Comparison of ENCODE assay signal across 10 mouse cellular contexts in genomic region chr1:73089636-73090035, GRCm38 (mm10).
A peak's percentile ranks its signal among the peaks of the same experiment; 100 is the strongest.
DNase-seq lines count a peak whose midpoint lies in the region; ATAC-seq lines count a peak whose summit lies in the region.
"Had no signal": no experiment of that assay in that cellular context is flagged by ENCODE, and none has a peak within 500 bp of the region (broad histone marks: within the 10 kb centered on the region; RNA-seq: fewer than 3 reads in every experiment).

No protein-coding gene starts in this region.

- H3K9ac ChIP-seq in forebrain, embryonic 13.5 days, result 0 out of 2 replicates have a peak overlapping the region, but pooled peaks have one; percentile 13
- no peak overlapping the region for H3K9ac ChIP-seq in forebrain, embryonic 16.5 days (replicated peaks; ENCODE audit: low read depth, low read length)
- peak overlapping the region; percentile 36; the same call in 1 of the 2 replicates for H3K9ac ChIP-seq in neural tube, embryonic 13.5 days
- H3K9ac ChIP-seq in neural tube, embryonic 15.5 days (replicated peaks), result no peak overlapping the region
- H3K9ac ChIP-seq in limb, embryonic 12.5 days (replicated peaks), result no peak overlapping the region
- H3K9ac ChIP-seq in intestine, embryonic 16.5 days (ENCODE audit: low read depth, low read length), result no peak overlapping the region

- no peaks in the 10 kb centered on the region for H3K27me3 ChIP-seq in forebrain, embryonic 13.5 days
- H3K27me3 ChIP-seq in forebrain, embryonic 16.5 days (replicated peaks; ENCODE audit: control insufficient read depth, insufficient read depth, low read length), result no peaks in the 10 kb centered on the region
- no peaks in the 10 kb centered on the region for H3K27me3 ChIP-seq in neural tube, embryonic 13.5 days
- no peaks in the 10 kb centered on the region for H3K27me3 ChIP-seq in neural tube, embryonic 15.5 days (replicated peaks)
- no peaks in the 10 kb centered on the region for H3K27me3 ChIP-seq in limb, embryonic 12.5 days
- no peaks in the 10 kb centered on the region for H3K27me3 ChIP-seq in intestine, embryonic 16.5 days (replicated peaks; ENCODE audit: control insufficient read depth, insufficient read depth, low read length)

- no peak overlapping the region for H3K4me2 ChIP-seq in forebrain, embryonic 13.5 days
- no peak overlapping the region for H3K4me2 ChIP-seq in forebrain, embryonic 16.5 days (ENCODE audit: low read length)
- H3K4me2 ChIP-seq in neural tube, embryonic 13.5 days, result no peak overlapping the region
- H3K4me2 ChIP-seq in neural tube, embryonic 15.5 days, result no peak overlapping the region
- H3K4me2 ChIP-seq in limb, embryonic 12.5 days, result no peak overlapping the region
- no peak overlapping the region for H3K4me2 ChIP-seq in intestine, embryonic 16.5 days (ENCODE audit: low read depth, low read length)
- H3K4me2 ChIP-seq: liver, embryonic 11.5 days had no signal

- H3K9me3 ChIP-seq in forebrain, embryonic 13.5 days (replicated peaks), result no peaks in the 10 kb centered on the region
- H3K9me3 ChIP-seq in forebrain, embryonic 16.5 days (ENCODE audit: control insufficient read depth, low read length), result no peaks in the 10 kb centered on the region
- H3K9me3 ChIP-seq in neural tube, embryonic 13.5 days, result no peaks in the 10 kb centered on the region
- no peaks in the 10 kb centered on the region for H3K9me3 ChIP-seq in neural tube, embryonic 15.5 days (replicated peaks)
- no peaks in the 10 kb centered on the region for H3K9me3 ChIP-seq in limb, embryonic 12.5 days
- H3K9me3 ChIP-seq in intestine, embryonic 16.5 days (ENCODE audit: control insufficient read depth, low read length), result no peaks in the 10 kb centered on the region

- 12% methylated on average over 3 of the region's 3 CpGs for WGBS in forebrain, embryonic 13.5 days
- 14% methylated on average over 3 of the region's 3 CpGs for WGBS in forebrain, embryonic 16.5 days
- 29% methylated on average over 3 of the region's 3 CpGs for WGBS in neural tube, embryonic 13.5 days
- 27% methylated on average over 3 of the region's 3 CpGs for WGBS in neural tube, embryonic 15.5 days
- WGBS in limb, embryonic 12.5 days, result 23% methylated on average over 3 of the region's 3 CpGs
- WGBS in intestine, embryonic 16.5 days, result 23% methylated on average over 3 of the region's 3 CpGs

- H3K4me3 ChIP-seq in forebrain, embryonic 13.5 days, result no peak overlapping the region
- no peak overlapping the region for H3K4me3 ChIP-seq in forebrain, embryonic 16.5 days (replicated peaks; ENCODE audit: low read length)
- H3K4me3 ChIP-seq in neural tube, embryonic 13.5 days, result no peak overlapping the region
- H3K4me3 ChIP-seq in neural tube, embryonic 15.5 days (replicated peaks), result no peak overlapping the region
- no peak overlapping the region for H3K4me3 ChIP-seq in limb, embryonic 12.5 days (replicated peaks)
- H3K4me3 ChIP-seq in intestine, embryonic 16.5 days (ENCODE audit: low read length), result no peak overlapping the region

- H3K4me1 ChIP-seq in forebrain, embryonic 13.5 days, result peaks cover 14% of the 10 kb centered on the region
- peaks cover 4% of the 10 kb centered on the region; the same call in 1 of the 2 replicates for H3K4me1 ChIP-seq in forebrain, embryonic 16.5 days (replicated peaks; ENCODE audit: control insufficient read depth, insufficient read depth, low read length)
- H3K4me1 ChIP-seq in neural tube, embryonic 13.5 days (replicated peaks), result peaks cover 12% of the 10 kb centered on the region
- peaks cover 3% of the 10 kb centered on the region; the same call in 1 of the 2 replicates for H3K4me1 ChIP-seq in neural tube, embryonic 15.5 days
- H3K4me1 ChIP-seq in limb, embryonic 12.5 days (replicated peaks), result peaks cover 33% of the 10 kb centered on the region
- H3K4me1 ChIP-seq in intestine, embryonic 16.5 days (ENCODE audit: control insufficient read depth, insufficient read depth, low read length), result no peaks in the 10 kb centered on the region

- no peaks in the 10 kb centered on the region for H3K36me3 ChIP-seq in forebrain, embryonic 13.5 days (ENCODE audit: poor library complexity, severe bottlenecking)
- H3K36me3 ChIP-seq in forebrain, embryonic 16.5 days (ENCODE audit: control insufficient read depth, insufficient read depth), result no peaks in the 10 kb centered on the region
- H3K36me3 ChIP-seq in neural tube, embryonic 13.5 days, result no peaks in the 10 kb centered on the region
- H3K36me3 ChIP-seq in neural tube, embryonic 15.5 days, result no peaks in the 10 kb centered on the region
- H3K36me3 ChIP-seq in limb, embryonic 12.5 days, result no peaks in the 10 kb centered on the region
- H3K36me3 ChIP-seq in intestine, embryonic 16.5 days (ENCODE audit: control insufficient read depth, insufficient read depth, low read length), result no peaks in the 10 kb centered on the region

- no peak for ATAC-seq in forebrain, embryonic 13.5 days
- ATAC-seq in forebrain, embryonic 16.5 days, result no peak
- ATAC-seq in neural tube, embryonic 13.5 days (ENCODE audit: low read depth), result no peak
- no peak for ATAC-seq in neural tube, embryonic 15.5 days (ENCODE audit: low FRiP score)
- ATAC-seq in limb, embryonic 12.5 days (ENCODE audit: insufficient number of reproducible peaks, insufficient read depth, low FRiP score, low TSS enrichment, low read depth), result peak; percentile 78
- no peak for ATAC-seq in intestine, embryonic 16.5 days

- no peak overlapping the region for H3K27ac ChIP-seq in forebrain, embryonic 13.5 days
- H3K27ac ChIP-seq in forebrain, embryonic 16.5 days (ENCODE audit: low read length), result no peak overlapping the region
- H3K27ac ChIP-seq in neural tube, embryonic 13.5 days (replicated peaks), result no peak overlapping the region
- H3K27ac ChIP-seq in neural tube, embryonic 15.5 days (replicated peaks), result no peak overlapping the region
- peak overlapping the region; percentile 73 for H3K27ac ChIP-seq in limb, embryonic 12.5 days
- no peak overlapping the region for H3K27ac ChIP-seq in intestine, embryonic 16.5 days (ENCODE audit: low read length)

- DNase-seq in thymus, postnatal 0 days (ENCODE audit: low spot score), result no peak
- DNase-seq in spleen, postnatal 10 days (ENCODE audit: low spot score in 2 of 2), result no peak
- DNase-seq: thymus, postnatal 4 days had no signal

Comparison
In these comparisons a context has a peak if more than half of its experiments do, and no peak if none do; other contexts are left out.
1. H3K9ac ChIP-seq: peak in forebrain, embryonic 13.5 days (single experiment) and neural tube, embryonic 13.5 days (single experiment); none in forebrain, embryonic 16.5 days (single experiment), neural tube, embryonic 15.5 days (single experiment), limb, embryonic 12.5 days (single experiment) and intestine, embryonic 16.5 days (single experiment).